Mouse (Mus musculus): ENCODE measurements around the gene Ppa2. TPM values are rescaled to one million over a fixed set of nuclear protein-coding genes. Genes with fewer than 3 reads are reported as not detected.

Gene Ppa2
- polyA plus RNA-seq, 1 experiment, result not detected

DNA sequence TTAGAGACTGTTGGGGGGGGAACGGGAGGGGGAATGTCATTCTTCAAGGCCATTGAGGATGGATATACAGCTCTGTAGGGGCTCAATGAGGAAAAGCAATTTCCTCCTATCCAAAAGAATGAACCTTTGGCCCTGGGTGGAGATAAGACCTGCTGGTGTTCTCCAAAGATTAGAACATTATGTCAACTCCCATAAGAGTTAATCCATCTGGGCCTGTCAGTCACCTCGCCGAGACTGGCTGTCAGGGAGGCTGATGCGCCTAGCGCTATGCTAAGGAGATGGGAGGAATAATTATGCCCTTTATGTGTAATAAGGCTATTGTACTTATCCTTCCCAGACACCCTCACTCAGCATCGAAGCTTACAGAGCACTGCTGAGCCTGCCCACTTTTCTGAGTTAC lies 2.9 kb downstream of the Ppa2 start:
- no peak overlapping the region for H3K4me3 ChIP-seq (ENCODE audit: insufficient read depth, low read depth, low read length)
- TF ChIP-seq CTCF (IDR thresholded peaks at IDR 0.05; ENCODE audit: insufficient read depth, low read depth, low read length) (no peak), POLR2A (IDR thresholded peaks at IDR 0.05; ENCODE audit: insufficient read depth, low read depth, low read length) (no peak)
- WGBS, result 55% methylated on average over 6 of the region's 6 CpGs

DNA sequence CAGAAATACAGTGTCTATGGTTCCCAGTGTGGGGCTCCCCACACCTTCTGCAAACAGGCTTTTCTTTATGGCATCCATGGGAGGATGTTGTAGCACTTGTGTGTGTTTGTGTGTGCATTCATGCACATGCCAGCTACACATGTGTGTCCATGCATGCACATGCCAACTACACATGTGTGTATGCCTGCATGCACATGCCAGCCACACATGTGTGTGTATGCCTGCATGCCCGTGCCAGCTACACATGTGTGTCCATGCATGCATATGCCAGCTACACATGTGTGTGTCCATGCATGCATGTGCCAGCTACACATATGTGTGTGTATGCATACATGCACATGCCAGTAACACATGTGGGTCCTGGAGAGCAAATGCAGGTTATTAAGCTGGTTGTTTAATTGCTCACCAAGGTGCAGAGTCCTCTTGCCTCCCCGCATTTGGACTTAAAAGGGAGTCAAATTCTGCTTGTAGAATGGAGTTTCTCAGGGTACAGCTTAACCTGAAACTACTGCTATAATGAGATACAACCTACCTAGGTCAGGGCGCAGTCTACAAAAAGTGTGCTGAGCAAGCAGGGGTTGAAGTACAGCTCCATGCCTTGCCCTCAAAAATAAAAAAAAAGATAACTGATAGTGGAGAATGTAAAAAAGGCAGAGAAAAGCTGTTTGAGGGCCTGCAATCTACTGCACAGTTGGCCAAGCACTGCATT lies 3.7 kb downstream of the Ppa2 start:
- Histone ChIP-seq H3K27ac (ENCODE audit: insufficient read depth, low read depth, low read length) (no peak overlapping the region), H3K4me1 (ENCODE audit: control insufficient read depth, insufficient read depth, low read length) (peaks cover 2% of the 10 kb centered on the region; the same call in 1 of the 2 replicates), H3K4me3 (ENCODE audit: insufficient read depth, low read depth, low read length) (no peak overlapping the region)
- 98% methylated on average over 3 of the region's 3 CpGs for WGBS
- TF ChIP-seq POLR2A (IDR thresholded peaks at IDR 0.05; ENCODE audit: insufficient read depth, low read depth, low read length), result no peak
- no peak for TF ChIP-seq CTCF (IDR thresholded peaks at IDR 0.05; ENCODE audit: insufficient read depth, low read depth, low read length)

More for the DNA sequence above, 2.9 kb downstream of the Ppa2 start:
- H3K27ac ChIP-seq (ENCODE audit: insufficient read depth, low read depth, low read length), result no peak overlapping the region
- H3K4me1 ChIP-seq (ENCODE audit: control insufficient read depth, insufficient read depth, low read length), result peaks cover 2% of the 10 kb centered on the region; the same call in 1 of the 2 replicates

DNA sequence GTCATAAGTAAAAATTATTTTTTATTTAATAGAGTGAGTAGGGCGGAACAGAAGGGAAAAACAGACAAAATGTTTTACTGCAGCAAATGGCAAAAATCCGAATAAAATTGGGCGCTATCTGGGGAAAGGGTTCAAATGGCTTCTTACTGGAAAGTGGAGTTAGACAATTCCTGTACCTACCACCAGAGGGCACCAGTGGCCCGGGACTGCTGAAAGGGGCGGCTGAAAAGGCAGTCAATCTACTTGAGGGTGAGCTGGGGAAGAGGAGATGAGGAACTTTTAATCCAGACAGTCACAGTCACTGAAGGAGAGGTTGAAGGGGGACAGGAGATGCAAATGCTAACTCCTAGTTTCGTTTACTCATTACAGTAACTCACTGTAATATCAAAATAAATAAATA lies 4.6 kb downstream of the Ppa2 start:
- no peak overlapping the region for H3K27ac ChIP-seq (ENCODE audit: insufficient read depth, low read depth, low read length)
- peaks cover 2% of the 10 kb centered on the region; the same call in 1 of the 2 replicates for H3K4me1 ChIP-seq (ENCODE audit: control insufficient read depth, insufficient read depth, low read length)
- WGBS, result 46% methylated on average over 6 of the region's 6 CpGs
- H3K4me3 ChIP-seq (ENCODE audit: insufficient read depth, low read depth, low read length), result no peak overlapping the region
- peak; percentile 65 for TF ChIP-seq CTCF (IDR thresholded peaks at IDR 0.05; ENCODE audit: insufficient read depth, low read depth, low read length)
- TF ChIP-seq POLR2A (IDR thresholded peaks at IDR 0.05; ENCODE audit: insufficient read depth, low read depth, low read length), result no peak

DNA sequence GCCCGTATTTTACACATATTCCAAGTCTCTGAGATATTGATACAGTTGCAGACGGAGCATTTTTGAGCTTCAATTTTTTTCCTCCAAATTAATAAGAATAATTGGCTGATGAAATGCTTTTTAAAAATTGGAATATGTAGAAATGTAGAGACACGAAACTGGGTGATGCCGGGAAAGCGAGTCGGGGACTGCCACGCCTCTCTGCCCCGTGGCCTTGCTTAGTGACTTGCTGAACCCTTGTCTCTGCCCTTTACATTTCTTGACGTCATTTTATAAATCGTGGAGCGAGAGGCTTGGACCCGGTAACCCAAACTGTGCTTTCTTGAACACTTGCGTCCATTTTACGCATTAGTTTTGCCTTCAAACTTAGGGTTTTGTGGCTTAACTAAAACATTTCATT lies 5.1 kb downstream of the Ppa2 start:
- Histone ChIP-seq H3K27ac (ENCODE audit: insufficient read depth, low read depth, low read length) (no peak overlapping the region), H3K4me3 (ENCODE audit: insufficient read depth, low read depth, low read length) (no peak overlapping the region), H3K4me1 (ENCODE audit: control insufficient read depth, insufficient read depth, low read length) (no peaks in the 10 kb centered on the region)
- 97% methylated on average over 14 of the region's 14 CpGs for WGBS
- TF ChIP-seq CTCF (IDR thresholded peaks at IDR 0.05; ENCODE audit: insufficient read depth, low read depth, low read length) (no peak), POLR2A (IDR thresholded peaks at IDR 0.05; ENCODE audit: insufficient read depth, low read depth, low read length) (no peak)

DNA sequence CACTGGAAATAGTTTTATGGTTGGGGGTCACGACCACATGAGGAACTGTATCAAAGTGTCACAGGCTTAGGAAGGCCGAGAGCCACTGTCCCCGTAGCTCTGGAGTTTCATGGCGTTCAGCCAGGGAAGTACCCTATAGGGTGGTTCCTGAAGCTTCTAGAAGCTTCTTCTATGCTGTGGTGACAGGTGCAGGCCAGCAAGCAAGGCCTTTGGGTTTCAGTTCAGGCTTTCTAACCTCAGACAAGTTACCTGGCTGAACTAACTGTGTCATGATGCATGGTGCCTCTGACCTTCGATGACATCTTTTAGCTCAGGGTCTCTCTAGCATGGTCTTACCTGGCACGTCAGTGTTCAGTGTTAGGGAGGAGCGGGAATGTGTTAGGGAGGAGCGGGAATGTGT lies 5.7 kb downstream of the Ppa2 start:
- 94% methylated on average over 8 of the region's 8 CpGs for WGBS
- no peak for TF ChIP-seq POLR2A (IDR thresholded peaks at IDR 0.05; ENCODE audit: insufficient read depth, low read depth, low read length)
- TF ChIP-seq CTCF (IDR thresholded peaks at IDR 0.05; ENCODE audit: insufficient read depth, low read depth, low read length), result no peak
- H3K4me3 ChIP-seq (ENCODE audit: insufficient read depth, low read depth, low read length), result no peak overlapping the region
- no peaks in the 10 kb centered on the region for H3K4me1 ChIP-seq (ENCODE audit: control insufficient read depth, insufficient read depth, low read length)
- no peak overlapping the region for H3K27ac ChIP-seq (ENCODE audit: insufficient read depth, low read depth, low read length)

DNA sequence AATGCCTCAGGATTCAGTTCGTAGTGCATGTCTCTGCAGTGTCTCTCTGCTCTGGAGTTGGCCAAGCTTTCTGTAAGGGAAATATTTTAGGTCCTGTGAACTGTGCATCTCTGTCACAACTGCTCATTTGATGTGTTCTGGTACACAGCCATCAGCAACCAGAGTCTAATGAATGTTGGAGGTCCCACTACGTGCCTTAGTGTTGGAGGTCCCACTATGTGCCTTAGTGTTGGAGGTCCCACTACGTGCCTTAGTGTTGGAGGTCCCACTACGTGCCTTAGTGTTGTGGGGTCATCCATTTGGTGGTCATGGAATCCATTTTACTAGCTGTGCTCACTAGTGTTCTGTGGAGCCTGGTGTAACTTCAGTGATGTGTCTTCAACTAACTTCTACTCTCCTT lies 7.9 kb downstream of the Ppa2 start:
- no peaks in the 10 kb centered on the region for H3K4me1 ChIP-seq (ENCODE audit: control insufficient read depth, insufficient read depth, low read length)
- H3K27ac ChIP-seq (ENCODE audit: insufficient read depth, low read depth, low read length), result no peak overlapping the region
- TF ChIP-seq CTCF (IDR thresholded peaks at IDR 0.05; ENCODE audit: insufficient read depth, low read depth, low read length) (no peak), POLR2A (IDR thresholded peaks at IDR 0.05; ENCODE audit: insufficient read depth, low read depth, low read length) (no peak)
- 95% methylated on average over 4 of the region's 4 CpGs for WGBS
- H3K4me3 ChIP-seq (ENCODE audit: insufficient read depth, low read depth, low read length), result no peak overlapping the region

DNA sequence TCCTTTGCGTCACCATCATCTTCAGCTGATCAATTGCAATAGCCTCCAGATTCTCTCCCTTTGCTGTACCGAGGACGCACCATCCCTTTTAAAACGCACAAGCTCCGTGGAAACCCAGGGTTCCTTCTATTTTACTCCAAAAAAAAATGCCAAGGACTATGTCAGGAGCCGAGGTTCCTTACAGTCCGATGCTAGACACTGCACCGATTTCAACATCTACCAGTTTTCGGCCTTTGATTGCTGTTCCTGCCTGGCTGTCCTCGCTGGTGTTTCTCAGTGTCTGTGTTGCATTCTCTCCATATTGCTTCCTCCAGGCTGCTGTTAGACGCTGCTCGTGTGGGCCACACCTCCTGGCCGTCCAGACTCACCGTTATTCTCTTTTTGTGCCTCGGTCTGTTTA lies 8.7 kb downstream of the Ppa2 start:
- 91% methylated on average over 15 of the region's 15 CpGs for WGBS
- TF ChIP-seq CTCF (IDR thresholded peaks at IDR 0.05; ENCODE audit: insufficient read depth, low read depth, low read length), result no peak
- no peak for TF ChIP-seq POLR2A (IDR thresholded peaks at IDR 0.05; ENCODE audit: insufficient read depth, low read depth, low read length)
- H3K4me3 ChIP-seq (ENCODE audit: insufficient read depth, low read depth, low read length), result no peak overlapping the region
- H3K4me1 ChIP-seq (ENCODE audit: control insufficient read depth, insufficient read depth, low read length), result 0 out of 2 replicates have a peak, but pooled peaks cover 3% of the 10 kb centered on the region
- H3K27ac ChIP-seq (ENCODE audit: insufficient read depth, low read depth, low read length), result no peak overlapping the region

DNA sequence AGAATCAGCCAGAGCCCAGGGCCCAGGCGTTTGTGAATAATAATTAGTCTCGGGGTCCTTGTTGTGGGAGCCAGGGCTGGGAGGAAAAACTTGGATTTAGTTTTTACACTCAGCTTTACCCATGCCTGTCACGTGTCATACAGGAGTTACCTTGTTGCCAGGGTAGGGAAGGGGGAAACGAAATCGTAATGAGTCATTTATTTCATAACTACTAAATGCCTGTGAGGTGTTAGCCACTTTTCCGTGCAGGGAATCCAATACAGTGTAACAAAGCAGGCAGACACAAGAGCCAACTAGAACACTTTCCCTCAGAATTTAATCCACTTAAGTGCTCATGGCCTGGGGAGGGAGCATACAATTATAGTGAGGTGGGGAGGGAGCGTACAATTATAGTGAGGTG lies 9.9 kb downstream of the Ppa2 start:
- TF ChIP-seq POLR2A (IDR thresholded peaks at IDR 0.05; ENCODE audit: insufficient read depth, low read depth, low read length) (no peak), CTCF (IDR thresholded peaks at IDR 0.05; ENCODE audit: insufficient read depth, low read depth, low read length) (no peak)
- Histone ChIP-seq H3K4me1 (ENCODE audit: control insufficient read depth, insufficient read depth, low read length) (0 out of 2 replicates have a peak, but pooled peaks cover 3% of the 10 kb centered on the region), H3K4me3 (ENCODE audit: insufficient read depth, low read depth, low read length) (no peak overlapping the region), H3K27ac (ENCODE audit: insufficient read depth, low read depth, low read length) (no peak overlapping the region)
- WGBS, result 85% methylated on average over 7 of the region's 7 CpGs

DNA sequence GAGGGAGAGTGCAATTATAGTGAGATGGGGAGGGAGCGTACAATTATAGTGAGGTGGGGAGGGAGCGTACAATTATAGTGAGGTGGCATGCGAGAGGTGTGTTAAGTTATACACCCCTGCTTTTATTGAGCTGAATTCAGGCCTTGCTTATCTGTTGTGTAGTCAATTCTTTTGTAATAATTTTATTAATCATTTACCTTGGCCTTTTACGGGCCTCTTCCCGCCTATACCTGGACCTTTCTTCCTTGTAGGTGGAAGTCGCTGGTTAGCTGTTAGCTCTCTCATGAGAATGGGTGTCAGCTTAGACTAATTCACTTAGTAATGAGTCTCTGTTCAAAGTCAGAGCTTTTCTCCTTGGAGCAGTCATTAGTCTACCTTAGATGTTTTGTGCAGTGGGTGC lies 10.4 kb downstream of the Ppa2 start:
- 0 out of 2 replicates have a peak, but pooled peaks cover 3% of the 10 kb centered on the region for H3K4me1 ChIP-seq (ENCODE audit: control insufficient read depth, insufficient read depth, low read length)
- H3K27ac ChIP-seq (ENCODE audit: insufficient read depth, low read depth, low read length), result no peak overlapping the region
- 97% methylated on average over 6 of the region's 6 CpGs for WGBS
- TF ChIP-seq POLR2A (IDR thresholded peaks at IDR 0.05; ENCODE audit: insufficient read depth, low read depth, low read length), result no peak
- no peak for TF ChIP-seq CTCF (IDR thresholded peaks at IDR 0.05; ENCODE audit: insufficient read depth, low read depth, low read length)
- no peak overlapping the region for H3K4me3 ChIP-seq (ENCODE audit: insufficient read depth, low read depth, low read length)
